ENCODE assay signal across 8 mouse cellular contexts in the genomic region with DNA sequence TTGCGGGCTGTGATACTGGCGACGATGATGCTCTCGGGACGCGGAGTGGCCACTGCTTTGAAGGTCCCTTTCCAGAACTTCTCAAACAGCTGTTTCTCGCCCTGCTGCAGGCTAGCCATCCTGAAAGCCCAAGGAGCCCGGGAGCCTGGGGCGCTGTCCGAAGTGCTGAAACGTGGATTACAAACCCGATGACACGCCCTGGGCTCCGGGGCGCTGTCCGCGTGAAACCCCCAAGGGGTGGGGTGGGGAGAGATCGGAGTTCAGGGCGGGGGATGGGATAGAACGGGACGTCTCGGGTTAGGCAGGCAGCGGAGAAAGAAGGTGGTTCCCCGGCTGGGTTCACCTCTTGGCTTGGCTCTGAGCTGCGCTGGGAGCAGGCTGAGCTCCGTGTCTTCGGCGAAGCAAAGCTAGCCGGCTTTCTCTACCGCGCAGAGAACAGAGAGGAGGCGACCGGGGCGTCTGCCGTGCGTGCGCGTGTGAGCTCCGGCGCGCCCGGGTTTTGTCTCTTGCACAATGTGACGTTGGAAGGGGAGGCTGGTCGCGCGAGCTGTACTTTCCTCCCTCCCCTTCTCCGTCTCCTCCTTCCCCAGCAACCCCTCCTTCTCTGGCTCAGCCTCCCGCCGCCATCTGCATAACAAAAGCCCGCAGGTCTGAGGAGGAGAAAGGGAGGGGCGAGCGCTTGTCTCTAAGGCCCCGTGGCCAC. TPM values are rescaled to one million over a fixed set of nuclear protein-coding genes. Genes with fewer than 3 reads are reported as not detected.
DNase-seq lines count a peak whose midpoint lies in the region; ATAC-seq lines count a peak whose summit lies in the region.

A gene (minus strand): TSS at position 472 of the 703 bp plus-strand sequence.

- peak within 1 kb of the TSS; percentile 84 for H3K9ac ChIP-seq in forebrain, embryonic 15.5 days (replicated peaks)
- peak within 1 kb of the TSS; percentile 74 for H3K9ac ChIP-seq in hindbrain, embryonic 14.5 days

- peaks cover 48% of the 10 kb centered on the region for H3K4me1 ChIP-seq in forebrain, embryonic 15.5 days
- H3K4me1 ChIP-seq in hindbrain, embryonic 14.5 days (replicated peaks; ENCODE audit: control insufficient read depth, insufficient read depth, low read length): peaks cover 36% of the 10 kb centered on the region

- peak within 1 kb of the TSS; percentile 98 for H3K27ac ChIP-seq in forebrain, embryonic 15.5 days (replicated peaks)
- peak within 1 kb of the TSS; percentile 97 for H3K27ac ChIP-seq in hindbrain, embryonic 14.5 days

- peak within 1 kb of the TSS; percentile 77 for H3K4me3 ChIP-seq in forebrain, embryonic 15.5 days
- peak within 1 kb of the TSS; percentile 71 for H3K4me3 ChIP-seq in hindbrain, embryonic 14.5 days (replicated peaks; ENCODE audit: low read length)

- no peaks in the 10 kb centered on the region for H3K27me3 ChIP-seq in forebrain, embryonic 15.5 days
- H3K27me3 ChIP-seq in hindbrain, embryonic 14.5 days (ENCODE audit: control insufficient read depth, insufficient read depth, low read length): no peaks in the 10 kb centered on the region

- DNase-seq in NIH3T3 (ENCODE audit: low read depth): peak; percentile 61
- peak; percentile 95 for DNase-seq in cerebellum, adult 11-12 months
- peak; percentile 86 for DNase-seq in hindbrain, embryonic 14.5 days (ENCODE audit: low spot score)
- DNase-seq in layer of hippocampus, postnatal 25 days (ENCODE audit: extremely low spot score in 1 of 2, low spot score in 1 of 2): peak; percentile 74 to 75
- peak; percentile 2 for DNase-seq in lung, postnatal 25 days (ENCODE audit: low spot score)
- peak; percentile 84 for DNase-seq in retina, postnatal 7 days (ENCODE audit: low read depth, low spot score)
- DNase-seq in thymus, postnatal 25 days: no peak

- no peaks in the 10 kb centered on the region for H3K36me3 ChIP-seq in forebrain, embryonic 15.5 days
- H3K36me3 ChIP-seq in hindbrain, embryonic 14.5 days (replicated peaks; ENCODE audit: control insufficient read depth, insufficient read depth): no peaks in the 10 kb centered on the region

- H3K4me2 ChIP-seq in forebrain, embryonic 15.5 days (replicated peaks): peak within 1 kb of the TSS; percentile 91
- peak within 1 kb of the TSS; percentile 91 for H3K4me2 ChIP-seq in hindbrain, embryonic 14.5 days (replicated peaks)

- H3K9me3 ChIP-seq in forebrain, embryonic 15.5 days: no peaks in the 10 kb centered on the region
- no peaks in the 10 kb centered on the region for H3K9me3 ChIP-seq in hindbrain, embryonic 14.5 days (ENCODE audit: control insufficient read depth, low read length)

- ATAC-seq in forebrain, embryonic 15.5 days (replicated peaks): peak; percentile 91
- peak; percentile 94 for ATAC-seq in hindbrain, embryonic 14.5 days (ENCODE audit: low FRiP score)

- 1% methylated on average over 52 of the region's 53 CpGs for WGBS in forebrain, embryonic 15.5 days
- under 1% methylated on average over 52 of the region's 53 CpGs for WGBS in hindbrain, embryonic 14.5 days

RNA-seq across cellular contexts. Expression of the gene that starts here (rescaled TPM):
- 32.7 and 34.4 TPM in 2 replicates for polyA plus RNA-seq in forebrain, embryonic 15.5 days (2015; fragmentation: Nextera tagmentation; extraction: Ambion mirVana)
- polyA plus RNA-seq in hindbrain, embryonic 14.5 days (2014; fragmentation: Nextera tagmentation; extraction: Ambion mirVana): 18.0 and 19.2 TPM in 2 replicates
- 10 to 100 TPM; 23.0 to 30.1 TPM for total RNA-seq in layer of hippocampus, postnatal 25 days (2021)
